Mouse (Mus musculus) heart, adult 10 weeks (tissue): ENCODE results near the gene Saa4. TPM values are rescaled to one million over a fixed set of nuclear protein-coding genes. Genes with fewer than 3 reads are reported as not detected.

ENCODE experiments used
- polyA plus RNA-seq: library from polyadenylated mRNA; stranded (reverse); fragments of 350-450 nt; fragmentation: Illumina TruSeq; extraction: RNeasy Lipid Tissue Mini Kit (QIAGEN cat#74804); gene quantifications from one replicate; pipeline ENCODE4 v1.2.3, GENCODE M21; 2014; ENCODE audit warnings: low read depth, low replicate concordance

The Saa4 gene
- not detected for polyA plus RNA-seq

GRCm38 (mm10) chr7:46732458-46732857, at the start of gene Saa4:
TSS of gene Saa4 (minus strand) at chr7:46732603.

GRCm38 (mm10) chr7:46751490-46751889, 19.1 kb upstream of the Saa4 start, which contains the start of gene Saa2:
TSS of gene Saa2 (plus strand) at chr7:46751790.

DNA sequence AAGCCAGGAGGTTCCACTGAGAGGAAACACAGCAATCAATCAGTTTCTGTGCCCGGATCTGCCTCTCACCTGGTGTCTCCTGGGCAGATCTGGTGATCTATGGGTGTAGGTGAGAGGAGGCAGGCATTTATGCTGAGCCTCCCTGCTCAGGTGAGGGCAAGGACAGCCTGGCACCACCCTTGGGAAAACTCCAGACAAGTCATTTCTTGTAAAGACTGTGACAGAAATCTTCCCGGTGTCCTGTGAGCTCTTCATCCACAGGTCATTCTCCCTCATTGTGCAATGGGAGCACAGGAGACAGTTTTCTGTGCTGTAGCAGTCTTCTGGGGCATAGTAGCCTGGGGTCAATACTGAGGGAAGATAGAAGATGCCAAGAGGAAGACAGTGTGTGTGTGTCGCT, 10.5 kb upstream of the Saa4 start, which contains the start of gene Saa1:
Gene Saa1 (minus strand): TSS at position 101 of the 400 bp plus-strand sequence.

GRCm38 (mm10) chr7:46715600-46715999, 16.8 kb downstream of the Saa4 start, which contains the start of gene Saa3:
TSS of gene Saa3 (minus strand) at chr7:46715700.

DNA sequence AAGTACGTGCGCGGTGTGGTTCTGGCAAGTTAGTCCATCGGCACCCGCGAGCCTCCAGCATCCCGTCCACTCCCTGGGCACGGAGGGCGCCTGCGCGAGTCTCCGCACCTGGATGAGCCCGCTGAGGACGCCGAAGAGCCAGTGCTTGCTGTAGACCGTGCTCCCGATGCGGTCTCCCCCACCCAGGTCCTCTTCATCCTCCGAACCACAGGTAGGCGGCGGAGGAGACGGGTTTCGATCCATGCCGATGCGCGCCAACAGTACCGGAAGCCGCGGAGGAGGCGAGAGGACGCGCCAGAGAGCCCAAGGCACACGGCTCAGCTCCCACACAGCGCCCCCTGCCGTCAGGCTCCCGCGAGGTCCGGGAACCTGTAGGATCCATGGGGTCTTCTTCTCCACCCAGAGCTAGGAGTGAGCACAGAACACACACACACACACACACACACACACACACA, 22.0 kb downstream of the Saa4 start, which contains the start of gene Saal1:
Gene Saal1 (minus strand): TSS at position 291 of the 455 bp plus-strand sequence.

Other genes starting within 250 kb of the Saa4 start
- gene Sergef, start 92.8 kb downstream of the Saa4 start, polyA plus RNA-seq, result 6.8 TPM
- gene Tph1, start 60.1 kb downstream of the Saa4 start, polyA plus RNA-seq, result not detected
- gene Saal1, start 21.9 kb downstream of the Saa4 start, polyA plus RNA-seq, result 3.7 TPM
- gene Saa3, start 16.9 kb downstream of the Saa4 start, polyA plus RNA-seq, result not detected
- gene Saa1, start 10.4 kb upstream of the Saa4 start, polyA plus RNA-seq, result not detected
- not detected for gene Saa2, start 19.2 kb upstream of the Saa4 start, polyA plus RNA-seq
- gene Hps5, start 63.5 kb upstream of the Saa4 start, polyA plus RNA-seq, result 10.8 TPM
- 17.5 TPM for gene Gtf2h1, start 63.5 kb upstream of the Saa4 start, polyA plus RNA-seq
- 788 TPM for gene Ldha, start 108.9 kb upstream of the Saa4 start, polyA plus RNA-seq
- gene Ldhc, start 128.6 kb upstream of the Saa4 start, polyA plus RNA-seq, result not detected
- 83.4 TPM for gene Tsg101, start 187.4 kb upstream of the Saa4 start, polyA plus RNA-seq
- 6.5 TPM for gene Uevld, start 225.9 kb upstream of the Saa4 start, polyA plus RNA-seq